Mouse (Mus musculus) gastrocnemius, postnatal 14 days (tissue): ENCODE results near the gene Dhtkd1. TPM values are rescaled to one million over a fixed set of nuclear protein-coding genes. Genes with fewer than 3 reads are reported as not detected.
A peak's percentile ranks its signal among the peaks of the same experiment; 100 is the strongest.
"Not testable (repeated sequence)": the region's sequence is repeated elsewhere in the genome, so short reads cannot be mapped to it uniquely, and the experiment has no call there.

Experiments used
- DNase-seq: peaks from one replicate; pipeline ENCODE4 v3.0.0; 2021; ENCODE audit warnings: mixed read lengths
- intact Hi-C: fragments of 180-260 bp; cut with DNase I; formaldehyde crosslinking; loops from one replicate; pipeline ENCODE4 v1.15.1; 2025; ENCODE audit warnings: low total_unique reads
- long read RNA-seq, 2 experiments: library from polyadenylated mRNA; stranded (forward); transcript quantifications; one replicate each; pipeline ENCODE4 v2.0.0; 2021
- total RNA-seq, 2 experiments: library from RNA; stranded (reverse); gene quantifications; 2 replicates each; pipeline ENCODE4 v1.2.3; 2021

Dhtkd1 gene
- 1 to 10 TPM; 1.4 to 2.3 TPM for total RNA-seq
- long read RNA-seq, experiment 1, partial matches to known transcripts, result 0 of 1 reads
- long read RNA-seq, experiment 1, other reads (novel, unspliced or antisense), result 1 of 1 reads
- long read RNA-seq, experiment 2, result 0 reads

DNA sequence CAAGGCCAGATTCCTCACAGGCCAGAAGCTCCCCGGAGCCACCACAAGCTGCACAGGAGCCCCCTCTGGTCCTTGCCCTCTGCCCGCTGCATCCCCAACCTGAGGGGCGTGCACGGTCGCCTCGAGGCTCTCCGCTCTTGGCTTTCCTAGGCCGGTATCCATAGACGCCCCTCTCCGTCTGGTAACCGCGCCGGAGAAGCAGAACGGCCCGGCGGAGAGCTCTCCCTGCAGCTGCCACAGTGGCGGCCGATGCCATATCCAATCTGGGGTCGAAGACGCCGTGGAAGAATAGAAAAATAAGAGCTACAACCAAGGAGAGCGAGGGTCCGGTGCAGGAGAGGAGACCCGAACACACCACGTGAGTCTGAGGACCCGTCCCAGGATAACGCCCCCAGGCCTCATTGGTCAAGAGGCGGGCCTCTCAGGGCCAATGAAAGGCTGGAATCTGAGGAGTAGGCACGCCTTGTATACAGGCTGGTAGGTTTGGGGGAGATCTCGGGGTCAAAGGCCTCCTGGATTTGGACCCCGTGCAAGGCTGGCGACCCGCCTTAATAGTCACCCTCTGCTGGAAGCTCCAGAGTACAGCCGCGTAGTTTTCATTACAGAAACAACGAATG, at the start of gene Dhtkd1:
TSS of gene Dhtkd1 (minus strand) at position 377 of the 617 bp plus-strand sequence.
- peak; percentile 58 for DNase-seq

DNA sequence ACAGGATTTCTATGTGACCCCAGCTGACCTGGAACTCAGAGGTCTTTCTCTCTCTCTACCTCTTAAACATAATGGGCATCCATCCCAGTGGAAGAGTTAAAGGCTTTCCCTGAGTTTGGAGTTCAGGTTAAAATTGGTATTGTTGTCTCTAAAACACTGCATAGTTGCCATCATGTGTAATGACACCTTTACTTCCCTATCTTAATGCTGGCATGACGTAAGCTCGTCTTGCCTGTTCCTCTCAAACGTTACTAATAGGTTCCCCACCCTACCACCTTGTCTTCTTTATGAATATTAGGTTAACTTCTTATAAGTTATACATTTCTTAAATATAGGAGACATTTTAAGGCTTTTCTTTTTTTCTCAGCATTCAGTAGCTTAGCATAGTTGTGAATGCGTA, 34.9 kb upstream of the Dhtkd1 start:
- intact Hi-C loops, result no loop called here
- DNase-seq, result no peak

More for the DNA sequence above, at the start of gene Dhtkd1:
- intact Hi-C loops, result no loop called here

- intact Hi-C loops, result not testable (repeated sequence)
Measured at GRCm38 (mm10) chr2:5970629-5971028, 28.0 kb upstream of the Dhtkd1 start.

DNA sequence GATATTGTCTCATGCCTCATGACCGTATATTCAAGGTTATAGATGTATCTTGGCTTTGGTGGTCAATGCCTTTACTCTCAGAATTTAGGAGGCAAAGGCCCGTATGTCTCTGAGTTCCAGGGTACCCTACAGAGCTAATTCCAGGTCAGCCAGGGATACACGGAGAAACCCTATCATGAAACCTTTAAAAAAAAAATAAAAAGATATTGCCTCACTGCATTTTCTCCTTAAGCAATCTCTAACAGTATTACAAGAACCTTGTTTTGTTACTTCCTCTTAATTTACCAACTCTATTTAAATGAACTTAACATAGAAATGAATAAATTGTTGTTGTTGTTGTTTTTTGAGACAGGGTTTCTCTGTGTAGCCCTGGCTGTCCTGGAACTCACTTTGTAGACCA, 23.4 kb upstream of the Dhtkd1 start:
- intact Hi-C loops, result no loop called here
- no peak for DNase-seq

More at GRCm38 (mm10) chr2:5970629-5971028, 28.0 kb upstream of the Dhtkd1 start:
- not testable (repeated sequence) for DNase-seq

DNA sequence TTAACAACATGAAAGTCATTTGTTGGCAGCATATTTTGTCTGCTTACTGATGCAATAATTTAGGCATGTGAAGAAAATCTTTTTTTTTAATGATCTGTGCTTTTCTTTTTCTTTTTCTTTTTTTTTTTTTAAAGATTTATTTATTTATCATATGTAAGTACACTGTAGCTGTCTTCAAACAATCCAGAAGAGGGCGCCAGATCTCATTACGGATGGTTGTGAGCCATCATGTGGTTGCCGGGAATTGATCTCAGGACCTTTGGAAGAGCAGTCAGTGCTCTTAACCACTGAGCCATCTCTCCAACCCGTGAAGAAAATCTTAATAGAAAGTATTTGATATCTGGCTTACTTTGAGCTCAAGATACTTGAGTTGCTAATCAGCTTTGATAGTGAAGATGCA, 21.1 kb upstream of the Dhtkd1 start:
- intact Hi-C loops, DNase-seq: not testable (repeated sequence)

DNA sequence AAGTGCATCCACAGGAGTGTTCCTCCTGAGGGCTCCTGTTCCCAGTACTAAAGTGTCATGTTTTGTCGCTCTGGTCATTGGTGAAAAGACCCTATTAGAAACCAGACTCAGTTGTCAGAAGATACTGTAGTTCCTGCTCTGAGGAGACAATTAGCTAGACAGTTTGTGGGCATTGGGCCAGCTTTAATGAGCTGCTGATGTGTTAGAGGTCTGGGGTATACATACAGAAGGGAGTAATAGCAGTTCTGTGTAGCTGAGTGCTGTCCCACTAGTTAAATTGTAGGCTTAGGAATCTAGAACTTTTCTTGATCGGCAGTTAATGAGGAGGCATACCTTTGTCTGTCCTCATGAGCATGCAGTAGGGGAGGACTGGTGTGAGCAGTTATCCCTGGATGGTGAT, 19.7 kb upstream of the Dhtkd1 start:
- intact Hi-C loops, result no loop called here
- no peak for DNase-seq

- intact Hi-C loops, result no loop called here
Measured at GRCm38 (mm10) chr2:5957705-5958104, 15.1 kb upstream of the Dhtkd1 start.

GRCm38 (mm10) chr2:5951621-5952211, 9.1 kb upstream of the Dhtkd1 start:
- intact Hi-C loops, result no loop called here
- no peak for DNase-seq

More at GRCm38 (mm10) chr2:5957705-5958104, 15.1 kb upstream of the Dhtkd1 start:
- peak; percentile 18 for DNase-seq

GRCm38 (mm10) chr2:5950766-5951595, 8.4 kb upstream of the Dhtkd1 start, which contains the start of gene Upf2:
TSS of gene Upf2 (plus strand) at chr2:5951469.
- peak; percentile 96 for DNase-seq
- intact Hi-C loops, result no loop called here

GRCm38 (mm10) chr2:5950305-5950704, 7.7 kb upstream of the Dhtkd1 start:
- intact Hi-C loops, result no loop called here
- no peak for DNase-seq

- DNase-seq, intact Hi-C loops: not testable (repeated sequence)
Measured at GRCm38 (mm10) chr2:5949821-5950220, 7.2 kb upstream of the Dhtkd1 start.

- intact Hi-C loops, result no loop called here
- no peak for DNase-seq
Measured at GRCm38 (mm10) chr2:5948964-5949363, 6.4 kb upstream of the Dhtkd1 start.

GRCm38 (mm10) chr2:5946876-5947275, 4.3 kb upstream of the Dhtkd1 start:
- DNase-seq, result no peak
- intact Hi-C loops, result no loop called here

DNA sequence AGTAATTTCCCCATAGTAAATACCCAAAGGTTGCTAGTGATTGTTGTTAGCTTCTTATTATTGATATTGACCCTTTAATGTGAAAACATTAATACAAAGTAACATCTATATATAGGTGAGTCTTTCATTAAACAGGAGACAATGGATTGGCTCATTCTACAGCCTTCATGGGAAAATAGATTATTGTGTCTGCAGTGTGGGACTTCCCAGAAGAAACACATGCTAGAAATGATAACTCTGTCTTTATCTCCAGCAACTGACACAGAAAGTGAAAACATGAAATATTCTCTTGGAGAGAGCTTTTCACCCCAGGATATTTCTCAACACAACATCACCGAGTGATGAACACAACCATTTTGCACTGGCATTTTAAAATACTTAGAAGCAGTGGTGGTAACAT, 3.0 kb upstream of the Dhtkd1 start:
- intact Hi-C loops, result no loop called here
- no peak for DNase-seq

DNA sequence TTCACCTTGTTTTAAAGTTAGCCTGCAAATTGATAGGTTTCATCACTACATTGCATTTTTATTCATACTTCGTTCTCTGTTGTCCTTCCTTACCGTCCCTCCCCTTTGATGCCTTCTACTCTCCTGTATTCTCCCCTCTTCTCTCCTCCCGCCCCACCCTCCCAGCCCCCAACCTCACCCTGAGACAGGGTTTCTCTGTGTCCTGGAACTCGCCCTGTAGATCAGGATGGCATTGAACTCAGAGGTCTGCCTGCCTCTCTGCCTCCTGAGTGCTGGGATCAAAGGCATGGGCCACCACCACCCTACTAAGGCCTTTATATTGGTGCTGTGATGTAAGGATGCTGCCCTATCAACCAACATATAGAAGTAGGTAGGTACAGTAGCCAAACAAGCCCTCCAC, 479 bp upstream of the Dhtkd1 start:
- intact Hi-C loops, result no loop called here
- DNase-seq, result no peak

GRCm38 (mm10) chr2:5941861-5942415, 654 bp downstream of the Dhtkd1 start:
- DNase-seq, result no peak
- intact Hi-C loops, result no loop called here

- DNase-seq, result no peak
- intact Hi-C loops, result no loop called here
Measured at GRCm38 (mm10) chr2:5940936-5941335, 1.7 kb downstream of the Dhtkd1 start.

DNA sequence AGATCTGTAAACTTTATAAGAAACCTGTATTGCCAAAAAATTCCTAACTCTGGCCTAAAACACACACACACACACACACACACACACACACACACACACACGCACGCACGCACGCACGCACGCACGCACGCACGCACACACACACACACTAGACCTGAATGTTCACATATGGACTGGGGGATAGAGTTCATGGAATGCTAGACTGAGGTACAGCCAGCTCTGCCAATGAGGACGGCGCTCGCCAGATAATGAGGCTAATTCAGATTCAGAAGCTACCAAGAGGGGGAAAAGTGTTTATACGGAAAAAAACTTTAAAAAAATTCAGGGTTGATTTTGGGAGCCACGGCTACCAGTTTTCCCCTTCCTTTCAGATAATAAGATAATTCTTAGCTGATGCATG, 2.7 kb downstream of the Dhtkd1 start:
- DNase-seq, result no peak
- intact Hi-C loops, result no loop called here

- DNase-seq, result no peak
- intact Hi-C loops, result no loop called here
Measured at GRCm38 (mm10) chr2:5939319-5939718, 3.3 kb downstream of the Dhtkd1 start.

GRCm38 (mm10) chr2:5936550-5936949, 6.0 kb downstream of the Dhtkd1 start:
- DNase-seq, result no peak
- intact Hi-C loops, result no loop called here
